Mouse (Mus musculus) bone marrow macrophage, adult 2 months (primary cell): ENCODE results near the gene Scgb2b12. TPM values are rescaled to one million over a fixed set of nuclear protein-coding genes. Genes with fewer than 3 reads are reported as not detected.
"Not testable (repeated sequence)": the region's sequence is repeated elsewhere in the genome, so short reads cannot be mapped to it uniquely, and the experiment has no call there.

ENCODE experiments used
- H3K27ac ChIP-seq: 2 replicates; pipeline ENCODE4 v1.5.1; 2012; ENCODE audit warnings: low read depth, low read length; ENCODE audit not compliant: insufficient read depth
- H3K4me1 ChIP-seq: 2 replicates; pipeline ENCODE4 v1.6.1; 2012; ENCODE audit warnings: low read length; ENCODE audit not compliant: control insufficient read depth, insufficient read depth
- H3K4me3 ChIP-seq: 2 replicates; pipeline ENCODE4 v1.5.1; 2012; ENCODE audit warnings: mild to moderate bottlenecking, low read length, moderate library complexity; ENCODE audit not compliant: insufficient read depth
- polyA plus RNA-seq: library from polyadenylated mRNA; stranded (reverse); fragments of >200 nt; gene quantifications from 2 replicates; pipeline ENCODE4 v1.2.4, GENCODE M21; 2012; ENCODE audit not compliant: missing spikeins, insufficient read depth, insufficient read length

Gene Scgb2b12
- not detected in 2 replicates for polyA plus RNA-seq

GRCm38 (mm10) chr7:32327145-32327544 is at the start of gene Scgb2b12:
Gene Scgb2b12 (minus strand): TSS chr7:32327245.
- H3K4me3 ChIP-seq, H3K27ac ChIP-seq, H3K4me1 ChIP-seq: not testable (repeated sequence)

- H3K27ac ChIP-seq, H3K4me3 ChIP-seq: not testable (repeated sequence)
These were observed 6.8 kb upstream of the Scgb2b12 start, which contains the start of gene Scgb1b12 for GRCm38 (mm10) chr7:32333882-32334281. Gene Scgb1b12 (plus strand): TSS chr7:32334182.

More at GRCm38 (mm10) chr7:32333882-32334281, 6.8 kb upstream of the Scgb2b12 start, which contains the start of gene Scgb1b12:
- H3K4me1 ChIP-seq, result not testable (repeated sequence)

Other genes with a start within 250 kb of the Scgb2b12 start
- gene Scgb1b10, start 226.4 kb downstream of the Scgb2b12 start, polyA plus RNA-seq, result not detected in 2 replicates
- gene Scgb2b11, start 116.1 kb downstream of the Scgb2b12 start, polyA plus RNA-seq, result not detected in 2 replicates
- gene Scgb1b11, start 104.4 kb downstream of the Scgb2b12 start, polyA plus RNA-seq, result not detected in 2 replicates
- gene Scgb1b12, start 6.9 kb upstream of the Scgb2b12 start, polyA plus RNA-seq, result not detected in 2 replicates
- not detected in 2 replicates for gene Scgb1b29, start 114.3 kb upstream of the Scgb2b12 start, polyA plus RNA-seq